ENCODE assay signal across 7 mouse cellular contexts in the genomic region with DNA sequence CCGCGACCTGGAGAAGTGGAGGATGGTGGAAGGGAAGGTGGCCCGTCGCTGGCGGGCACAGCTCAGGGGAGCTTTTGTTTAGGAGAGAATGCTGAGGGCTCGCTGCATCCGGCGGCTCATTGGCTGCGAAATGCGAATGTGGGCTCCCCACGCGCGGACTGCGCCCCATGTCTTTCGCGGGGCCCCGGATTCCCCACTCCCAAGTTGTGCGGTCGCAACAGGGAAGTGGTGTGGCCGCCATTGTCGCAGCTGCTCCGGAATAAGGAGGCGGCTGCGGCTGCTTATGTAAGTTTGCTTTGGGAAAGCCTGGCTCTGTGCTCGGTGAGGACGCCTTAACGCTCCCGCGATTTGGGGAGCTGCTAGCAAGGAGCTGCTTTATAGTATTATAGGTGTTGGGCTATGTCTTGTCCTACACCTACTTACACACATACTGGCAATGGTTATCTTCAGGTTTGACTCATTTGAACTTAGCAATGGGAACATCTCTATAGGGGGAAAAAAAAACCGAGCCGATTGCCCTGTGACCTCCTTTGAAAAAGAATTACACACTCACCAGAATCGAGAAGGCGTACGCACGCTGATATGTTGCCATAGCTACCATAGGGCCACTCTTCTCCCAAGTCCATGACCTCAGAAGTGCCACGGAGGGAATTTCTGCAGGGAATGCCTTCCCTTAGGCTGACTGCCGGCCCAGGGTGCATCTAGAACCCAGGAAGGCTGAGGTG. TPM values are rescaled to one million over a fixed set of nuclear protein-coding genes. Genes with fewer than 3 reads are reported as not detected.
DNase-seq lines count a peak whose midpoint lies in the region; ATAC-seq and TF ChIP-seq lines count a peak whose summit lies in the region.

No protein-coding gene starts in this region.

- no peaks in the 10 kb centered on the region for H3K9me3 ChIP-seq in hindbrain, postnatal 0 days (ENCODE audit: low read length)

- TF ChIP-seq CTCF in hindbrain, postnatal 0 days (IDR thresholded peaks at IDR 0.05; ENCODE audit: low read depth): no peak

- peak overlapping the region; percentile 84 for H3K4me3 ChIP-seq in hindbrain, postnatal 0 days (ENCODE audit: low read length)

- WGBS in hindbrain, postnatal 0 days: under 1% methylated on average over 37 of the region's 37 CpGs

- H3K27me3 ChIP-seq in hindbrain, postnatal 0 days (ENCODE audit: insufficient read depth, low read length): no peaks in the 10 kb centered on the region

- H3K27ac ChIP-seq in hindbrain, postnatal 0 days: peak overlapping the region; percentile 100

- peak overlapping the region; percentile 98 for H3K9ac ChIP-seq in hindbrain, postnatal 0 days (replicated peaks; ENCODE audit: low read length)

- peak; percentile 43 for DNase-seq in adrenal gland, adult 2 months
- peak; percentile 9 to 26 for DNase-seq in cerebellum, postnatal 4 days (ENCODE audit: low spot score in 2 of 2)
- DNase-seq in gastrocnemius, adult 18-20 months (ENCODE audit: low spot score): peak; percentile 53
- DNase-seq in hindbrain, postnatal 0 days (ENCODE audit: low spot score): peak; percentile 64
- peak; percentile 75 to 80 for DNase-seq in left cerebral cortex, adult 18-20 months (ENCODE audit: low spot score in 2 of 2)
- DNase-seq in lung, postnatal 4 days: peak; percentile 32 to 67
- DNase-seq in retina, postnatal 7 days (ENCODE audit: low read depth, low spot score): peak; percentile 32

- H3K4me1 ChIP-seq in hindbrain, postnatal 0 days (ENCODE audit: insufficient read depth, low read length): no peaks in the 10 kb centered on the region

- peak; percentile 9; the same call in 1 of the 2 replicates for ATAC-seq in hindbrain, postnatal 0 days

- H3K4me2 ChIP-seq in hindbrain, postnatal 0 days (ENCODE audit: low read depth, low read length): peak overlapping the region; percentile 85

- peaks cover 18% of the 10 kb centered on the region; the same call in 1 of the 2 replicates for H3K36me3 ChIP-seq in hindbrain, postnatal 0 days (ENCODE audit: insufficient read depth, low read length)

RNA-seq across cellular contexts. Expression of a gene that starts 1.3 kb away (rescaled TPM):
- total RNA-seq in adrenal gland, adult 2 months (2021): 10 to 100 TPM; 14.1 to 16.9 TPM
- polyA plus RNA-seq in adrenal gland, adult 2 months (2012; rRNA removed): 1.8 and 2.4 TPM in 2 replicates
- total RNA-seq in gastrocnemius, adult 18-20 months (2021): 1 to 10 TPM; 7.3 to 7.4 TPM
- total RNA-seq in hindbrain, postnatal 0 days (2014; rRNA removed): 19.2 and 22.2 TPM in 2 replicates
- polyA plus RNA-seq in hindbrain, postnatal 0 days (2015; fragmentation: Nextera tagmentation; extraction: Ambion mirVana): 19.5 and 20.5 TPM in 2 replicates
- total RNA-seq in left cerebral cortex, adult 18-20 months (2021): 10 to 100 TPM; 23.1 to 24.9 TPM

RNA-seq across cellular contexts. Expression of a gene that starts 55.0 kb away (rescaled TPM):
- total RNA-seq in adrenal gland, adult 2 months (2021): not detected
- 0.08 TPM in 1 of 2 replicates, not detected in the other for polyA plus RNA-seq in adrenal gland, adult 2 months (2012; rRNA removed)
- not detected for total RNA-seq in gastrocnemius, adult 18-20 months (2021)
- 1.4 and 2.3 TPM in 2 replicates for total RNA-seq in hindbrain, postnatal 0 days (2014; rRNA removed)
- polyA plus RNA-seq in hindbrain, postnatal 0 days (2015; fragmentation: Nextera tagmentation; extraction: Ambion mirVana): 1.9 and 2.3 TPM in 2 replicates
- 1 to 10 TPM; 5.9 to 6.8 TPM for total RNA-seq in left cerebral cortex, adult 18-20 months (2021)

Comparison
In these comparisons a context has a peak if more than half of its experiments do, and no peak if none do; other contexts are left out.
1. Peak in every context shown above with its lines: DNase-seq, ATAC-seq, H3K4me3 ChIP-seq and H3K27ac ChIP-seq.
2. DNase-seq: peak in every context shown above with its lines; median percentile 78 in left cerebral cortex, adult 18-20 months; 64 in hindbrain, postnatal 0 days; 53 in gastrocnemius, adult 18-20 months; 50 in lung, postnatal 4 days; 43 in adrenal gland, adult 2 months; 32 in retina, postnatal 7 days; 18 in cerebellum, postnatal 4 days.